Mouse (Mus musculus) erythroblast, embryonic 14.5 days (primary cell): ENCODE data around the gene Epb41.

Experiments used
- GATA1 ChIP-seq: IDR thresholded peaks from 2 replicates; pipeline ENCODE4 v1.6.1; 2012; ENCODE audit warnings: low read length, inconsistent platforms, mixed read lengths
- TAL1 ChIP-seq: IDR thresholded peaks from 3 replicates; pipeline ENCODE4 v1.6.1; 2012; ENCODE audit warnings: low read length, inconsistent platforms, mixed read lengths

- TF ChIP-seq GATA1 (no peak), TAL1 (no peak)
Observed at GRCm38 (mm10) chr4:132059541-132059940, 15.6 kb downstream of the Epb41 start.
